Mouse (Mus musculus) embryo, embryonic 11.5 days (tissue): Measurements from ENCODE around the gene Ift57.

Source experiments
- DNase-seq: peaks from one replicate; pipeline ENCODE4 v3.0.0-alpha.2; 2012; ENCODE audit warnings: low read depth, low spot score

Ift57 gene

DNA sequence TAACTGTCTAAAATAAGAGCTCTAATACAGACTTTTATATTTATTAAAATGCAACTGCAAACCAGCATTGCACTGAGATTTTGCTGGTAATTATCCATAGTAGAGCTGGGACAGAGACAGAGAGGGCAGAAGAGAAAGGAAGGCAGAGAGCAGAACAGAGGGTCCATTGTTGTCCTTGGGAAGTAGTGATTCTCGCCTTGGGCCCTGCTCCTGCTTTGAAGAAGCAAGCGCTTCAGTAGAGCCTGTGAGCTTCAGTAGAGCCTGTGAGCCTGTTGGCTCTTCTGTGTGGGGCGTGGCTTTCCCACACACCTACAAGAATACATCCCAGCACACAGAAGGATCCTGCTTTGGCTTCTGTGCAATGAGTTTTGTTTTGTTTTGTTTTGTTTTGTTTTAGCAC lies 54.3 kb downstream of the Ift57 start:
- DNase-seq: no peak

DNA sequence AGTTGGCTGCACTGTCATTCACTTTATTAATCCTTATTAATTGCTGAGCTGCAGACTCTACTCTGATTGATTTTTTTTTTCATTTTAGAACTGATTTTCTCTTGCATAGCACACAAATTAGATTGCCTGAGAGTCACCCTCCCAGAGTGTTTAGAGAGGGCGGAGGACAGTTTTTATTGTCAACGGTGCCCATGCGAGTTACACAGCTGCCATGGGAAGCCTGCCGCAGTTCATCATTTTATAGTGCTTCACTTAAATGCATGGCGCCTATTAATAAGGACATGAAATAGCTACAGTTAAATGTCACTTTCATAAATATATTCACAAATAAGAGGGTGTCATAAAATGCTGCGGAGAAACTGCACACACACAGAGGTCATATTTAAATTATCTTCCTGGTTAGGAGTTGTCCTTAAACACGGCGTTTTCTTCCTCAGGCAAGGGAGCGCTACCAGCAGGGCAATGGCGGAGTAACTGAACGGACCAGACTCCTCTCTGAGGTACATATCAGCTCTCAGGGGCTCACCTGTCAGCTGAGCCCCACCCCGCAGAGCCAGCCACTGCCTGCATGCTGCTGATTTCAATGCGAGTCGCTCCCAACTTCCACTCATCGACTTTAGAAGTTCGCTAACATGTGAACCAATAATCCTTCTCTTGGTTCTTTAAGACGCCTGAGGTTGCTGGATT lies 61.6 kb downstream of the Ift57 start:
- no peak for DNase-seq

DNA sequence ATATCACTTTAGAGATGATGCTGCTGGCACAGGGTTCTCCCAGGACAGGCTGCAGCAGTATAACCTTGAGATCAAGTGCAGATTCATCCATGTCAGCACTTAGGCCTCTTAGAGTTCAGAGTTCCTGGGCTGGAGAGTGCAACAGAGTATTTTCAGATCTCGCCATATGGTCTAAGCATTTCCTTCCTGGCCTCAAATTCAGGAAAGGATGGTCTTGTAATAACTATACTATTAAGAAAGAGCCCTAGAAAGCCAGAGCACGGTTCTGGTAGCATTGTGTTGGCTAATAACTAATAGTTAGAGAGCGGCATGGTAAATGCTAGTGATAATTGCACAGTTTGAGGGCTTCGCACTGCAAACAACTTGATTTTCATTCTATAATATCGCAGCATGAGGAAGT lies 62.9 kb downstream of the Ift57 start:
- DNase-seq: no peak

DNA sequence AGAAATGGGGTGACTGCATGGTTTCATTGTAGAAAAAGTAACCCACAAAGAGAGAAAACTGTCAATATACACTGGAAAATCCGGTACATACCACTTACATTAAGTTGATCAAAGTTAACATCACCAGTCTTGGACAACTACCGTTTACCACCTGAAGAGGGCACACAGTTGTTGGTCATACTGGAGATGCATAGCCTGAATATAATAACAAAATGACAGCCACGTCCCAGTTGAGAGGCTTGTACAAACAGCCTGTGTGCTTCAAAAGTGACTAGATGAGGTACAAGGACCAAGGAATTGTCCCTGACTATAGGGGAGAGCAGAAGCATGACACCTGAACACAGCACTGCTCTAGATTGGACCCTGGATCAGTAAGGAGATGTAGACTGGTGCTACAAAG lies 67.3 kb downstream of the Ift57 start:
- no peak for DNase-seq

DNA sequence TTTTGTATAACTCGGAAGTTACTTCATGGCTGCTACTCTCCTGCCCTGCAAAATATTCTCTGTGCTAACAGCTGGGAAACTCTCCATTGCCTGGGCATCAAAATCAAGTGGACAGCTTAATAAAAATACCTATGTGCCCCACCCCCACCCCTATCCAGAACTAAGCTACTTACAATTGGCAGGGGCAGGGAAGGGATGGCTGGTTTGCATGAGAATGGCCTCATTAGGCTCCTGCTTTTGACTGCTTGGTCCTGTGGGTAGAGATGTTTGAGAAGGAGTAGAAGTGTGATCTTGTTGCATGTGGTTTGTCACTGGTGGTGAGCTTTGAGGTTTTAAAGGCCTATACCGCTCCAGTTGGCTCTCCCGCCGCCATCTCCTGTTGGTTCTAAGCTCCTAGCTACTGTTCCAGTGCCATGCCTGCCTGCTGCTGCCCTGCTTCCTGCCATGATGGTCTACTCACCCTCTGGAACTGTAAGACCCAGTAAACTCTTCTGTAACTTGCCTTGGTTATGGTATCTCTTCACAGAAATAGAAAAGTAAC lies 69.5 kb downstream of the Ift57 start:
- no peak for DNase-seq

DNA sequence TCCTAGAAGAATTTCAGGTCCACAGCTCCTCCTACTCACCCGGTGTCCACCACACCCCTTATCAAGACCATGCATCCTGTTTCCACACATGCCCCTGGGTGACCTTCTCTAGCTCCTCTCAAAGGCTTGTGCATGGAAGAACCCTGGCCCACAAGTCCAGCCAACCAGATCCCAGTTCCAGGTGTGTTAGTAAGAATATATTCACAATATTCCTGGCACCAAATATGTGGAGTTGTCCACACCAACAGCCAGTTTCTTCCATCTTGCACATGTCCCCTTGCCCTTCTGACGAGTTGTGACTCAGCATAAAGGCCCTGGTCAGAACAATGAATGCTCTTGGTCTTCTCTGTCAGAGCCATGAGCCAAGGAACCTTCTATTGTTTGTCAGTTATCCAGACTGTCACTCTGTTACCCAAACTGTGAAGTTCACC lies 70.8 kb downstream of the Ift57 start:
- DNase-seq: peak; percentile 5

DNA sequence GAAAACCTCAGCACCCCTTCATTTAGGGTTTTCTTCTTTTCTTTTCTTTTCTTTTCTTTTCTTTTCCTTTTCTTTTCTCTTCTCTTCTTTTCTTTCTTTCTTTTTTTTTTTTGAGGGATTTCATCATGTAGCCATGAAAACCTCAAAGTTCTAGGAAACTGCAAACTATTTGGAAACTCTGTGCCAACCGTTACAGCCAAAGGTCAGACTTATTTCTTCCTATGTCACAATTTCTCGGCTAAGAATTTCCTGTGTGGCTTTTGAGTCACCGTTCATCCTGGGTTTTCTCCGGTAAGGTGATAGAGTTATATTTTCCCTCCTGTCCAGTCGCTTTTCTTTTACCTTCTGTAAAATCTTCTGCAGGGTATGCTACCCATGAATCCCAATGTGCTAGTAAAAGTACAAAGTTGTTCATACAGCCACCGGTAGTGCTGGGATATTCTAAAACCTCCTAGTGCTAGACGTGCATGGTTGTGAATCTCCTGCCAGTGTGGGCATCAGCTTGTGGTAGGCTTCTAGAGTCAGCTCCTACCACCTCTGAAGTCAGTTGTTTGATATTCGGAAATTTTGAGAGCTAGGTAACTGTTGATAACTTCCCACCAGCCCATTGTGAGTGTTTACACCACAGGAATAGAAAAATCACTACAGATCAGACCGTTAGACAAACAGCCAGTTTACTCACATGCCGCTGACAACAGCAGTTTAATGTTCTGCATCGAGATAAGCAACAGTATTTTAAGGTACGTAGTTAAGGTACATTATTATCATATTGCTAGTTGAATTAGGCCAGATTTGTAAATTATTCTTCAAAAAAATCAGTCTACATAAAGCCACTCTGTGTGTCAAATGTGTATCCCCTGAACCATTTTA lies 71.5 kb downstream of the Ift57 start:
- DNase-seq: no peak

DNA sequence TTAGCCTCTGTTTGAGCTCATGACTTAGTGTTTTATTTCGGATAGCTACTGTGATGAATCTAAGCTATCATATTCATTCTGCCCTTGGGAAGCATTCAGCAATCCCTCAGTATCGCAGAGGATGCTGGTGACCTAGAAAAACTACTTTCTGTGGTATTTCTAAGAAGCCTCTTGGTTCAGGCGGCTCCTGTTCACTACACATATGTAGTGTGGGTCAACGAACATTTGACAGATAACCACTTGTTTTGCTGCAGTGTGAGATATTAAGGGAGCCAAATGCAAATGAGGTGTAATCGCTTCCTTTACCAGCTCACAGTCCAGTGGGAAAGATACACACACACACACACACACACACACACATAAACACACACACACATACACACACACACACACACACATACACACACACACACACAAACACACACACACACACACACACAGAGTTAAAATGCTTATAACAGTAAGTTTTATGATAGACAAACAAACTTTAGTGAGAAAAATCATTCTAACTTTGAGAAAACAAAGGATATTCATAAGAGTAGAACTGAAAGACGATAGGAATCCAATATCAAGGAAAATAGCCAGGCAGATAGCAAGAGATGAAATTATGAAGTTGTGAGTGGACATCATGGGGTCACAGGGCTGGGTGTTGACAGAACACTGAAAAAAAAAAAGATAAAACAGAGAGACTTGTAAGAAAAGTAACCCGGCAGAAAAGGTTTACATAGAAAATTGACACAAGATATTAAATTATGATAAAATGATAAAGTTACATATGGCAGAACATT lies 72.8 kb downstream of the Ift57 start:
- no peak for DNase-seq

DNA sequence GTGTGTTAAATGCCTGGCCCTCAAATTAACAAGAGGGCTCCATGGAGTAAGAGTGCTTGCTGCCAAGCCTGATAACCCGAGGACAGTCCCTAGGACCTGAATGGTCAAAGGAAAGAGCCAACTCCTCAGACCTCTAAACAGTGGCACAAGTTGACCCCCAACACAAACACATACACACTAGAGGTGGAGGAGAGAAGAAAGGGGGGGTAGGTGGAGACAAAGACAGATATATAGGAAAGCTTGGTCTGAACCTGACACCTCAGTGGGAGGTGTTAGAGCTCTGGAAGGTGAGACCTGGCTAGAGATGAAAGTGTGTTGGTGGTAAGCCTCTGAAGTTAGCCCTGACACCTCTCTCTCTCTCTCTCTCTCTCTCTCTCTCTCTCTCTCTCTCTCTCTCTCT lies 73.5 kb downstream of the Ift57 start:
- no peak for DNase-seq

DNA sequence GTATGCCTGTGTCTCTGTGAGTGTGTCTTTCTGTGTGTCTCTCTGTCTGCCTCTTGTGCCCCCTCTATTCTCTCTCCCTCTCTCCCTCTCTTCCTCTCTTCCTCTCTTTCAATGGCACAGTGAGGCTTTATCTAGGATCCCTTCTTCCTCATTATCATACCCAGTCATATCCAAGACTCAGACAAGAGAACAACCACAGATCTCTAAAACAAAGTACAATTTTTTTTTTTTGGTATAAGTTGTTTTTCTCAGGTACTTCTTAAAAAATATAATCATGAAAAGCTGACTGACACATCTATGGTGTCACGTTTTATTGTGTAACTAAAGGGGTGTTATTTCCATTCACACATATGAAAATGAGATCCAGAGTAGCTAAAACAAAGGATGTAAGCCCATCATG lies 74.0 kb downstream of the Ift57 start:
- no peak for DNase-seq

DNA sequence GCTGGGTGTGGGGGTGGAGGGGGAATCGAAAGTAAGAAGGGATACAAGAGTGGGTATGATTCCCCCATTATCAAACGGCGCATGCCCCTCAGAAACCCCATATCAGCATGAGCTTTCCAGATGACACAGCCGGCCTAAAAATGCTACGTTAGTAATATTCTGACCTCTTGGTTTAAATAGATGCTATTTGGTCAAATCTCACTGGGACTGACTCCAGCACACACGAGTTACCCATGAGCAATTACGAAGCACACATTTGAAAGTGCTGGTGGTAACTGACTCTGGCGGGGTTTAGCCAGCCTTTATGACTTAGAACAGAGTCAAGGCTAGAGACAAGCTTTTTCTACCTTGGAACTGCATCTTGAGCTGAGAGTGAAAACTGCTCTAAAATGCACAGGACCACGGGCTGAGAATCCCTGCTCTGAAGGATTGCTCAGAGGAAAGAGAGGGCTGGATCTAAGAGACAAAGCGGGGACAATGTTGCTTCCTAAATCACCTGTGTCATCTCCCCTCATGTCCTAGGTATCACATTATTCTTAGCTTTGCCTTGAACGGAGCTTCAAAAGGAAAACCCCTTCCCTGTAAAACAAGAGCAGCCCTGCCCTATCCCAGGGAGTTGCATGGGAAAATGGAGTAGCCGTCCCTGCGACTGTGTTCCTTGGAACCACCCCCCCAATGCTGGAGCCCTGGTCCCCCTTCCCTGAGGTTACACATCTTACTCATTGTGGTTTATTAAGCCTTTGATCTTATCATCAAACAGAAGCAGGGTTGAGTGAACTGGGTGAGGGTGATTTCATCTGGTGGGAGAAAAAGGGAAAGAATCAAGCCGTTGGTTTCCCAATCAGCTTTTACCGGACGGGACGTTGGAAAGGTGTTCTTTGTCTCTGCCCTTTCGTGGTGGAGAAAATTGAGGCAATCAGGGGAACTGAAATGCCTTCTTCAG lies 75.3 kb downstream of the Ift57 start:
- DNase-seq: no peak

DNA sequence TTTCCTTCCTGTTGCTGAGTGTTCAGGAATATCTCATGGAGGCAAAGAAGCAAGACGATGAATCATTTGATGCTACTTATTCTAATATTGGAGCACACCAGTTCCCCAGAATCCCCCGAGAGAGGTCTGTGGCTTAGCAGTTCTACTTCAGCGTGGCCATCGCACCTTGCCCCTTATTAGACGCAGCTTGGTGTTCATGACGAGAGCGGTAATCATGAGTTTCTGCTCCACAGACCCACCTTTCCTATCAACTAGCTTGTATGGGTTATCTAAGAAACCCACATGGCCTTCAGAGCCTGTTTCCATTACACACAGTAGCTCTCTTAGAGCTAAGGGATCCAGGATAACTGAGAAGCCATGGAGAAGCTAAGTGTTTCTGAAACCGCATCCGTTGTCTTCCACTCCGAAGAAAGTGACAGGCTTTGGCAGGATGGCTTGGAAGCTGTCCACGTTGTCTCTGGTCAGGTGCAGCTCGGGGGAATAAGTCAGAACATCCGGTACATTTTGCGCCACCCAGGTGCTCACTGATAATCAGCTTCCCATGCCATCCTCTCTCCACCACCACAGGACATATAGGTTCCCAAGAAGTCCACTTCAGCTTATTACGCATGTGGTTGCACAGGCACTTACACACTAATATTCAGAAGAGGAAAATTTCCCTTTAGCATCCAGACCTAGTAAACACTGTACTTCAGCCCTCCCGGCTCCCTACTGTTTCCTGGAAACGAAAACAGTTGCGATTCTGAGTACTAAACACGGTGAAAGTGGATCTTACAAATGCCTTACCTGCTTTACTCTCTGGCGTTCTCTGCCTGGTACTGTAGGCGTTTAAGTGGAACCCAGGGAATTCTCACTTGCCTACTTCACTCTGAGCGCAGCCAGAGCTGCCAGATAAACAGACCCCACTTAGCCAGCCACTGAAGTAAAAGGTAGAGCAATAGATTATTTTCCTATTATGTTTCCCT lies 76.3 kb downstream of the Ift57 start:
- no peak for DNase-seq

DNA sequence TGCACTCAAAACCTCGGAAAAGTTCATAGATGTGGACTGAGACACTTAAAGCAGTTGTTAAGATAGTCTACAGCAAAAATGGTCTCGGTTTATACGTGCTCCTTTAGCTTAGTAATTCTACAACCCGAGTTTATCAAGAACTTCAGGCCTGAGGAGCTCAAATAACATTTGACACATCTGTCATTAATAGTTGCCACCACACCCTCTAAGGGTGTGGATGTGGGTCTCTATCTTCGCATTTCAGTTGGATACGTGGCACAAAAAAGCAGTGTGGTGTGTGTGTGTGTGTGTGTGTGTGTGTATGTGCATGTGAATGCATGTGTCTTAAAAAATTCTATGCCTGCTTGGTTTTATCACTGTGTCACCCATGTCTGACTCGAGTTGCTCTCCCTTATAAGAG lies 77.9 kb downstream of the Ift57 start:
- no peak for DNase-seq

DNA sequence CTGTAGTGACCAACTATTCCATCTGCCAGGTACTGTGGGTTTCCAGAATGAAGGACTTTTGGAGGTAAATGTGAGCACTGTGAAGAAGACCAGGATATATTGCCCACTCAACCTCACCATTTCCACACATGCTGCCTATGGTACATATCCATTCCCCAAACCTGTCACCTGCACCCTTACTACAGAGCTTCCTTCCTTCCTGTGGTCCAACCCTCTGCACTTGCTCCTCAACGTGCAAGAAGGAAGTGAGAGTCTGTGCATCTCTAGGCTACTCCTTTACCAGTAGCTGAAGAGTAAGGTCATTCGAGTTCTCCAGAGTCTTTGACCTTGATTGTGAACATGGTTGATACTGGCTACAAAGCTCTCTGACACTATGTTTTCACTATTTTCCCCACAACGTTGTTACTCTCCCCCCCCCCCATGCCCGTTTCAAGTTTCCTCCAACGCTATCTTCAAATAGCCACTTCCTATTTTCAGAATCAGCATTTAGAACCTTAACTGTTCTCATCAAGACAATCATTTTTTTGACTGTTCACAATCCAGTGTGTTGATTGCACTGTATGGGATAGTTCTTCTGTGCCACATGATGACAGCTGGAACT lies 82.6 kb downstream of the Ift57 start:
- DNase-seq: no peak

DNA sequence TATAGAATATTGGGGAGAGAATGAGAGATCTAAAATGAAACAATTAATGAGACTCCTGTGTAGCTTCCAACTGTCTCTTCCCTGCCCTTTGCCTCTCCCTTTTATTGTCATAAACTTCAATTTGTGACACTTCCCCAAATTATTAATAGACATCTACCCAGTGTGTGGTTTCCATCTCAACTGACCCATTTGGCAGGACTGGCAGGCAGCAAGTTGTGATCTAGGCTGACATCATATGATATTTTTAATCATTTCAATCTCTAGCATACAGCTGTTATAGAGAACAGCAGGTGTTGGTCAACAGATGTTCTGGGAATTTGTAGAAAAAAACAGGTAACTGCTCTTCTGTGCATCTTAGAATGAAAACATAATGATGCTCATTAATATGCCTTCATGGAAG lies 84.3 kb downstream of the Ift57 start:
- no peak for DNase-seq

DNA sequence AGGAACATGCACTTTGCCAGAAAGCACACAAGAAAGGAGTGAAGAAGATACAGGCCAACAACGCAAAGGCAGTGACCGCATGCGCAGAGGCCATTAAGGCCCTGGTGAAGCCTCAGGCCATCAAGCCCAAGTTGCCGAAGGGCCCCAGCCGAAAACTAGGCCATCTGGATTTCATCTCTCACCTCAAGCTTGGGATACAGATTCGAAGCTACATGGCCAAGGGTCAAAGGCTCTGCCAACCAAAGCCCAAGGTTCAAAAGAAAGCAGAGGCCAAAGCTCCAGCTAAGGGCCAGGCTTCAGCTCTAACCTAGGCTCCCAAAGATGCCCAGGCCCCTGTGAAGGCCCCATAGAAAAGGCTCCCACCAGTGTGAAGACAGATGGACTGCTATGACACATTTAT lies 87.1 kb downstream of the Ift57 start:
- DNase-seq: no peak

DNA sequence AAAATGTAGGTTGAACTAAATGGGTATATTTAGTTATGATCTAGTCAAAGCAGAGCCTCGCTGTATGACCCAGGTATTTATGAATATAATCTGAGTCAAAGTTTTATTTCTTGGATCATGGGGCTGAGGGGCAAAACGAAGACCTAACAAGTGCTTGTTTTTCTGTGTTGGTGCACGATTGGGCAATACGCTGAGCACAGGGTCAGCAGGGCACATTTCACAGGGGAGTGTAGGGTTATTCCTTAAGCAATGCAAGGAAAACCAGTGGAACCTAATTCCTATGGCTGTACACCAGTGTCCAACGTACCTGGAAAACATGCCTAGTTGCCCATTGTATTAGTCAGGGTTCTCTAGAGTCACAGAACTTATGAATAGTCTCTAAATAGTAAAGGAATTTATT lies 88.7 kb downstream of the Ift57 start:
- DNase-seq: no peak

DNA sequence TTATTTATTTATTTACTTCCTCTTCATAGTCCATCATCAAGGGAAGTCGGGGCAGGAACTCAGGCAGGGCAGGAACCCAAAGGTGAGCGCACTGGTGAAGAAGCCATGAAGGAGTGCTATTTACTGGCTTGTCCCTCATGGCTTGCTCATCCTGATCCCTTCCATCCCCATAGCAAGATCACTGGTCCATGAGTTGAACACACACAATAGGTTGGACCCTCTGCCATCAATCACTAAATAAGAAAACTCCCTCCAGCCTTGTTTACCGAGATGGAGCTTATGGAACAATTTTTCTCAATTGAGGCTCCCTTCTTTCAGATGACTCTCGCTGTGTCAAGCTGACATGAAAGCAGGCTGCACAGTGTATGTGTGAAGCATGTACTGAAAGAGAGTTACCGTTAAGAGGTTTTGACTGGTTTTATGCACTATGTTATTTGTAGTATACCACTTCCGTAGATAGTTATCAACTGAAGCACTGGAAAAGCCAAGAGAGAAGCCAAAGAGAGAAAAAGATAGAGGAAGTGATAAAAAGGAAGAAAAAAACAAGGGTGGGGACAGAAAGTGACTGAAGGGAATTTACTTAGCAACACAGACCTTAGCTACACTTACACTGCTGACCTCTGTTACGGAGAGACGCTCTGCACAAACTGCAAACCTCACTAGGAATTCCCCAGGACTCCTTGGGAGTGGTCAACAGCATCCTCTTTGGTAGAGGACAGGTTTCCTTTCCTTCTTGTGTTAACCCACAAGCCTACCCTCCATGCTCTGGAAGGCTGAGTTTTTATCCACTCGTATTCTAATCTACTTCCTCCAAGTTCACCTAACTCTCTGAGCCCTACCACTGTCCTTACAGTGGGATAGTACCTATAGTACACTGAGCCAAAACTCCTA lies 91.8 kb downstream of the Ift57 start:
- DNase-seq: no peak
